Mouse (Mus musculus) myocyte (in vitro differentiated cells): ENCODE measurements around the gene Zfp64. TPM values are rescaled to one million over a fixed set of nuclear protein-coding genes. Genes with fewer than 3 reads are reported as not detected.

ENCODE experiments used
- H3K27me3 ChIP-seq: one replicate; pipeline ENCODE4 v1.6.1; 2011; ENCODE audit not compliant: control insufficient read depth, insufficient read depth, insufficient read length
- H3K36me3 ChIP-seq: one replicate; pipeline ENCODE4 v1.6.1; 2011; ENCODE audit not compliant: control insufficient read depth, insufficient read depth
- H3K4me2 ChIP-seq: one replicate; pipeline ENCODE4 v1.6.1; 2011; ENCODE audit warnings: low read depth, control low read depth
- H3K4me3 ChIP-seq: one replicate; pipeline ENCODE4 v1.5.1; 2011; ENCODE audit warnings: mild to moderate bottlenecking, control low read depth, moderate library complexity
- H3K79me2 ChIP-seq: one replicate; pipeline ENCODE4 v1.6.1; 2011; ENCODE audit not compliant: control insufficient read depth, insufficient read depth
- H3ac ChIP-seq: one replicate; pipeline ENCODE4 v1.6.1; 2011; ENCODE audit not compliant: control insufficient read depth, insufficient read length
- CEBPB ChIP-seq: IDR thresholded peaks from 2 replicates; pipeline ENCODE4 v1.6.1; 2011; ENCODE audit warnings: mild to moderate bottlenecking, moderate library complexity; ENCODE audit not compliant: poor library complexity, insufficient read depth, severe bottlenecking
- E2F4 ChIP-seq: IDR thresholded peaks from one replicate; pipeline ENCODE4 v1.6.1; 2011; ENCODE audit warnings: mild to moderate bottlenecking, control low read depth, moderate library complexity; ENCODE audit not compliant: insufficient read depth
- MAX ChIP-seq: IDR thresholded peaks from one replicate; pipeline ENCODE4 v1.6.1; 2011; ENCODE audit warnings: low read depth, mild to moderate bottlenecking, control low read depth
- MYOD1 ChIP-seq, 3 experiments: IDR thresholded peaks; one replicate each; pipeline ENCODE4 v1.6.1; 2011; ENCODE audit warnings: control low read depth in 2 of 3, low read depth in 2 of 3, mild to moderate bottlenecking in 2 of 3, moderate library complexity in 1 of 3; ENCODE audit not compliant: insufficient read length in 2 of 3, control insufficient read depth in 1 of 3
- MYOG ChIP-seq, 3 experiments: IDR thresholded peaks; one replicate each; pipeline ENCODE4 v1.6.1; 2011; ENCODE audit warnings: control low read depth in 2 of 3, low read depth in 2 of 3, mild to moderate bottlenecking in 2 of 3; ENCODE audit not compliant: insufficient read length in 2 of 3, control insufficient read depth in 1 of 3, insufficient read depth in 1 of 3
- POLR2A ChIP-seq: IDR thresholded peaks from one replicate; pipeline ENCODE4 v1.6.1; 2011; ENCODE audit warnings: low read depth, mild to moderate bottlenecking, control low read depth, moderate library complexity; ENCODE audit not compliant: insufficient read length
- POLR2AphosphoS2 ChIP-seq: IDR thresholded peaks from one replicate; pipeline ENCODE4 v1.6.1; 2011; ENCODE audit warnings: low read depth, control low read depth; ENCODE audit not compliant: insufficient read length
- REST ChIP-seq: IDR thresholded peaks from one replicate; pipeline ENCODE4 v1.6.1; 2011; ENCODE audit warnings: mild to moderate bottlenecking, control low read depth, moderate library complexity; ENCODE audit not compliant: insufficient read depth, insufficient read length
- SRF ChIP-seq: IDR thresholded peaks from one replicate; pipeline ENCODE4 v1.6.1; 2011; ENCODE audit warnings: low read depth; ENCODE audit not compliant: control insufficient read depth, insufficient read length
- TCF12 ChIP-seq: IDR thresholded peaks from one replicate; pipeline ENCODE4 v1.6.1; 2011; ENCODE audit warnings: mild to moderate bottlenecking, control low read depth; ENCODE audit not compliant: poor library complexity, insufficient read depth, severe bottlenecking
- TCF3 ChIP-seq: IDR thresholded peaks from one replicate; pipeline ENCODE4 v1.6.1; 2011; ENCODE audit warnings: low read depth, control low read depth; ENCODE audit not compliant: insufficient read length
- USF1 ChIP-seq: IDR thresholded peaks from one replicate; pipeline ENCODE4 v1.6.1; 2011; ENCODE audit warnings: low read depth, mild to moderate bottlenecking, control low read depth, moderate library complexity
- polyA plus RNA-seq: library from polyadenylated mRNA; unstranded; fragments of >200 nt; fragmentation: generic; extraction: Trizol; gene quantifications from one replicate; pipeline ENCODE4 v1.2.1, GENCODE M21; 2012; ENCODE audit warnings: missing spikeins

Gene Zfp64
- polyA plus RNA-seq, 1 experiment = 22.6 TPM

GRCm38 (mm10) chr2:168894738-168895137 lies 60.6 kb downstream of the Zfp64 start:
- Histone ChIP-seq H3K36me3 (no peaks in the 10 kb centered on the region), H3K4me3 (no peak overlapping the region), H3K4me2 (no peak overlapping the region), H3ac (no peak overlapping the region), H3K79me2 (no peaks in the 10 kb centered on the region), H3K27me3 (no peaks in the 10 kb centered on the region)
- TF ChIP-seq MYOD1 (IDR thresholded peaks at IDR 0.05; ENCODE audit: control insufficient read depth in 1 of 3, insufficient read length in 2 of 3, low read depth in 2 of 3) = no peak
- no peak for TF ChIP-seq SRF

- no peak overlapping the region for H3ac ChIP-seq
- H3K36me3 ChIP-seq = no peaks in the 10 kb centered on the region
- no peak overlapping the region for H3K4me2 ChIP-seq
- no peak overlapping the region for H3K4me3 ChIP-seq
- no peaks in the 10 kb centered on the region for H3K79me2 ChIP-seq
- no peak for TF ChIP-seq E2F4
- no peak for TF ChIP-seq POLR2A
- TF ChIP-seq CEBPB = no peak
- TF ChIP-seq POLR2AphosphoS2 = no peak
- no peak for TF ChIP-seq TCF3
- TF ChIP-seq REST = no peak
- TF ChIP-seq TCF12 = no peak
- TF ChIP-seq USF1 = no peak
- no peak for TF ChIP-seq MYOD1 (IDR thresholded peaks at IDR 0.05; ENCODE audit: control insufficient read depth in 1 of 3, insufficient read length in 2 of 3, low read depth in 2 of 3)
- TF ChIP-seq SRF = no peak
- no peak for TF ChIP-seq MAX
- no peak for TF ChIP-seq MYOG (IDR thresholded peaks at IDR 0.05; ENCODE audit: control insufficient read depth in 1 of 3, insufficient read depth in 1 of 3, insufficient read length in 2 of 3, low read depth in 2 of 3)
- no peaks in the 10 kb centered on the region for H3K27me3 ChIP-seq
Measured at GRCm38 (mm10) chr2:168892057-168892456, 63.3 kb downstream of the Zfp64 start.

- Histone ChIP-seq H3ac (no peak overlapping the region), H3K27me3 (no peaks in the 10 kb centered on the region), H3K79me2 (no peaks in the 10 kb centered on the region), H3K4me2 (no peak overlapping the region), H3K36me3 (no peaks in the 10 kb centered on the region), H3K4me3 (no peak overlapping the region)
- TF ChIP-seq REST (no peak), MYOD1 (IDR thresholded peaks at IDR 0.05; ENCODE audit: control insufficient read depth in 1 of 3, insufficient read length in 2 of 3, low read depth in 2 of 3) (no peak), MAX (no peak)
Measured at GRCm38 (mm10) chr2:168884641-168885040, 70.7 kb downstream of the Zfp64 start.

GRCm38 (mm10) chr2:168882997-168883396 lies 72.4 kb downstream of the Zfp64 start:
- no peak for TF ChIP-seq E2F4
- no peak for TF ChIP-seq REST
- TF ChIP-seq TCF12 = no peak
- no peak for TF ChIP-seq CEBPB
- TF ChIP-seq TCF3 = no peak
- Histone ChIP-seq H3K79me2 (no peaks in the 10 kb centered on the region), H3K4me2 (no peak overlapping the region), H3K27me3 (no peaks in the 10 kb centered on the region), H3ac (no peak overlapping the region), H3K36me3 (no peaks in the 10 kb centered on the region), H3K4me3 (no peak overlapping the region)

- no peak overlapping the region for H3K4me3 ChIP-seq
- H3K27me3 ChIP-seq = no peaks in the 10 kb centered on the region
Measured at GRCm38 (mm10) chr2:168881927-168882326, 73.5 kb downstream of the Zfp64 start.

GRCm38 (mm10) chr2:168879573-168879972 lies 75.8 kb downstream of the Zfp64 start:
- Histone ChIP-seq H3K36me3 (no peaks in the 10 kb centered on the region), H3K27me3 (no peaks in the 10 kb centered on the region), H3K79me2 (no peaks in the 10 kb centered on the region), H3K4me3 (no peak overlapping the region), H3K4me2 (no peak overlapping the region), H3ac (no peak overlapping the region)
- TF ChIP-seq USF1 (no peak), MYOD1 (IDR thresholded peaks at IDR 0.05; ENCODE audit: control insufficient read depth in 1 of 3, insufficient read length in 2 of 3, low read depth in 2 of 3) (no peak), REST (no peak), TCF3 (no peak), E2F4 (no peak), MYOG (IDR thresholded peaks at IDR 0.05; ENCODE audit: control insufficient read depth in 1 of 3, insufficient read depth in 1 of 3, insufficient read length in 2 of 3, low read depth in 2 of 3) (no peak), SRF (no peak), CEBPB (no peak), POLR2A (no peak)

More at GRCm38 (mm10) chr2:168881927-168882326, 73.5 kb downstream of the Zfp64 start:
- Histone ChIP-seq H3K4me2 (no peak overlapping the region), H3ac (no peak overlapping the region), H3K36me3 (no peaks in the 10 kb centered on the region), H3K79me2 (no peaks in the 10 kb centered on the region)
- TF ChIP-seq MAX (no peak), SRF (no peak), USF1 (no peak)
